Mouse (Mus musculus) kidney, adult 2 months (tissue): ENCODE measurements around the gene Nell1.

Experiments used
- CTCF ChIP-seq: fragments of 200-500 bp; conservative IDR thresholded peaks from 2 replicates; pipeline ENCODE4 v1.5.1; 2011; ENCODE audit warnings: low read depth, mild to moderate bottlenecking, control low read depth, low read length, moderate library complexity, mixed read lengths; ENCODE audit not compliant: insufficient read depth, insufficient read length
- POLR2A ChIP-seq: fragments of 200-500 bp; IDR thresholded peaks from one replicate; pipeline ENCODE4 v1.6.1; 2011; ENCODE audit warnings: low read depth, low read length, control low read depth

DNA sequence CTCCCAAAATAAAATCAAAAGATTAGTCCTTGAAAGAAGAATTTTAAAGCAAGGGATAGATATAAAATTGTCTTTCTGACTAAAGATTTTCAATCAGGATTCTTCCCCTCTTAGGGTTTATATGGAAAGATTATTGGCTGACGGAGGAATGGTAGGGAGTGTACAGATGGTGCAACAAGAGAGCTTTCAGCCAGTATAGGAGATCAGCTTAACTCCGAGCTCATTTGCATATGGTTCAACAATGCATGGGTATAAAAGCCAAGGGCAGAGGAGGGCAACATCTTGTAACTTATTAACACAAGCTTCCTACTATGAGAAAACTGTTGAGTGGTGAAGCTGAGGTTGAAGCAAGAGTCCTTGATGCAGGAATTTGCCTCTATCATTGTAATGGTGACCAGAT, 658.5 kb downstream of the Nell1 start:
- TF ChIP-seq CTCF, result no peak
- TF ChIP-seq POLR2A, result no peak
